Mouse (Mus musculus): Measurements from ENCODE around the gene Twnk. TPM values are rescaled to one million over a fixed set of nuclear protein-coding genes. Genes with fewer than 3 reads are reported as not detected.
"Not testable (repeated sequence)": the region's sequence is repeated elsewhere in the genome, so short reads cannot be mapped to it uniquely, and the experiment has no call there.

Gene Twnk
- polyA plus RNA-seq, 1 experiment from 2014 or later = 19.8 TPM

GRCm38 (mm10) chr19:45028746-45029145 lies 23.3 kb downstream of the Twnk start:
- H3K9ac ChIP-seq = no peak overlapping the region
- peaks cover 51% of the 10 kb centered on the region for H3K36me3 ChIP-seq
- no peak overlapping the region for H3K4me3 ChIP-seq
- H3K27ac ChIP-seq = no peak overlapping the region; the same call in 1 of the 2 replicates
- no peaks in the 10 kb centered on the region for H3K9me3 ChIP-seq
- H3K4me2 ChIP-seq = no peak overlapping the region
- WGBS = 64% methylated on average over 19 of the region's 19 CpGs
- peaks cover 37% of the 10 kb centered on the region for H3K4me1 ChIP-seq
- no peak for ATAC-seq (ENCODE audit: insufficient number of reproducible peaks, low FRiP score, low TSS enrichment, low read depth)
- H3K27me3 ChIP-seq = no peaks in the 10 kb centered on the region

- Histone ChIP-seq H3K4me2 (no peak overlapping the region), H3K27ac (no peak overlapping the region), H3K4me3 (no peak overlapping the region), H3K36me3 (peaks cover 44% of the 10 kb centered on the region), H3K27me3 (no peaks in the 10 kb centered on the region), H3K9me3 (no peaks in the 10 kb centered on the region), H3K9ac (no peak overlapping the region), H3K4me1 (peaks cover 37% of the 10 kb centered on the region)
- WGBS = 53% methylated on average over 9 of the region's 9 CpGs
- no peak for ATAC-seq (ENCODE audit: insufficient number of reproducible peaks, low FRiP score, low TSS enrichment, low read depth)
These were observed 24.1 kb downstream of the Twnk start for GRCm38 (mm10) chr19:45029571-45029970.

- Histone ChIP-seq H3K27ac (no peak overlapping the region), H3K27me3 (no peaks in the 10 kb centered on the region), H3K4me2 (no peak overlapping the region), H3K9me3 (no peaks in the 10 kb centered on the region), H3K4me1 (peaks cover 37% of the 10 kb centered on the region), H3K9ac (no peak overlapping the region), H3K36me3 (peaks cover 39% of the 10 kb centered on the region), H3K4me3 (no peak overlapping the region)
- ATAC-seq (ENCODE audit: insufficient number of reproducible peaks, low FRiP score, low TSS enrichment, low read depth) = no peak
- WGBS = 36% methylated on average over 8 of the region's 8 CpGs
These were observed 24.6 kb downstream of the Twnk start for GRCm38 (mm10) chr19:45030111-45030510.

GRCm38 (mm10) chr19:45030746-45031693 lies 25.6 kb downstream of the Twnk start:
- H3K36me3 ChIP-seq = peaks cover 30% of the 10 kb centered on the region
- H3K27ac ChIP-seq = 0 out of 2 replicates have a peak overlapping the region, but pooled peaks have one; percentile 13
- H3K9ac ChIP-seq = no peak overlapping the region
- no peak for ATAC-seq (ENCODE audit: insufficient number of reproducible peaks, low FRiP score, low TSS enrichment, low read depth)
- peaks cover 1% of the 10 kb centered on the region; the same call in 1 of the 2 replicates for H3K27me3 ChIP-seq
- 40% methylated on average over 20 of the region's 20 CpGs for WGBS
- H3K9me3 ChIP-seq = no peaks in the 10 kb centered on the region
- peaks cover 37% of the 10 kb centered on the region for H3K4me1 ChIP-seq
- H3K4me3 ChIP-seq = peak overlapping the region; percentile 15
- peak overlapping the region; percentile 42 for H3K4me2 ChIP-seq

GRCm38 (mm10) chr19:45031780-45032179 lies 26.3 kb downstream of the Twnk start:
- WGBS = 23% methylated on average over 4 of the region's 4 CpGs
- no peak overlapping the region for H3K4me2 ChIP-seq
- no peak overlapping the region for H3K27ac ChIP-seq
- ATAC-seq (ENCODE audit: insufficient number of reproducible peaks, low FRiP score, low TSS enrichment, low read depth) = peak; percentile 40; the same call in 1 of the 2 replicates
- peaks cover 3% of the 10 kb centered on the region; the same call in 1 of the 2 replicates for H3K27me3 ChIP-seq
- H3K4me1 ChIP-seq = peaks cover 37% of the 10 kb centered on the region
- no peak overlapping the region for H3K9ac ChIP-seq
- H3K4me3 ChIP-seq = no peak overlapping the region
- no peaks in the 10 kb centered on the region for H3K9me3 ChIP-seq
- peaks cover 22% of the 10 kb centered on the region for H3K36me3 ChIP-seq

GRCm38 (mm10) chr19:45032570-45033332 lies 27.3 kb downstream of the Twnk start:
- H3K27ac ChIP-seq = no peak overlapping the region
- H3K9me3 ChIP-seq = no peaks in the 10 kb centered on the region
- H3K36me3 ChIP-seq = peaks cover 13% of the 10 kb centered on the region
- peaks cover 34% of the 10 kb centered on the region for H3K4me1 ChIP-seq
- no peak overlapping the region for H3K4me2 ChIP-seq
- no peak overlapping the region for H3K4me3 ChIP-seq
- ATAC-seq (ENCODE audit: insufficient number of reproducible peaks, low FRiP score, low TSS enrichment, low read depth) = no peak
- WGBS = 48% methylated on average over 17 of the region's 17 CpGs
- H3K27me3 ChIP-seq = peaks cover 3% of the 10 kb centered on the region; the same call in 1 of the 2 replicates
- H3K9ac ChIP-seq = no peak overlapping the region

- Histone ChIP-seq H3K9ac (no peak overlapping the region), H3K9me3 (no peaks in the 10 kb centered on the region), H3K4me2 (no peak overlapping the region), H3K27ac (no peak overlapping the region), H3K4me1 (peaks cover 12% of the 10 kb centered on the region), H3K27me3 (peaks cover 22% of the 10 kb centered on the region), H3K36me3 (no peaks in the 10 kb centered on the region), H3K4me3 (no peak overlapping the region)
- 35% methylated on average over 16 of the region's 16 CpGs for WGBS
- ATAC-seq (ENCODE audit: insufficient number of reproducible peaks, low FRiP score, low TSS enrichment, low read depth) = no peak
These were observed 31.4 kb downstream of the Twnk start for GRCm38 (mm10) chr19:45036867-45037266.

- not testable (repeated sequence) for H3K36me3 ChIP-seq; H3K4me3 ChIP-seq; ATAC-seq (ENCODE audit: insufficient number of reproducible peaks, low FRiP score, low TSS enrichment, low read depth); H3K9me3 ChIP-seq; H3K4me1 ChIP-seq; H3K4me2 ChIP-seq; H3K27ac ChIP-seq; H3K9ac ChIP-seq
- WGBS = 86% methylated on average over 7 of the region's 7 CpGs
- H3K27me3 ChIP-seq = peaks cover 22% of the 10 kb centered on the region
These were observed 32.7 kb downstream of the Twnk start for GRCm38 (mm10) chr19:45038198-45038597.

GRCm38 (mm10) chr19:45040214-45040613 lies 34.8 kb downstream of the Twnk start:
- 44% methylated on average over 13 of the region's 13 CpGs for WGBS

GRCm38 (mm10) chr19:45044389-45044927 lies 39.0 kb downstream of the Twnk start:
- H3K4me1 ChIP-seq = peaks cover 29% of the 10 kb centered on the region
- 67% methylated on average over 11 of the region's 11 CpGs for WGBS
- H3K9ac ChIP-seq = no peak overlapping the region
- no peak overlapping the region for H3K4me2 ChIP-seq
- no peak for ATAC-seq (ENCODE audit: insufficient number of reproducible peaks, low FRiP score, low TSS enrichment, low read depth)
- H3K36me3 ChIP-seq = peaks cover under 1% of the 10 kb centered on the region; the same call in 1 of the 2 replicates
- no peaks in the 10 kb centered on the region for H3K9me3 ChIP-seq
- H3K4me3 ChIP-seq = no peak overlapping the region
- peaks cover 36% of the 10 kb centered on the region for H3K27me3 ChIP-seq
- no peak overlapping the region for H3K27ac ChIP-seq

More at GRCm38 (mm10) chr19:45040214-45040613, 34.8 kb downstream of the Twnk start:
- no peaks in the 10 kb centered on the region for H3K36me3 ChIP-seq
- H3K9ac ChIP-seq = no peak overlapping the region
- H3K27me3 ChIP-seq = peaks cover 33% of the 10 kb centered on the region
- H3K4me2 ChIP-seq = no peak overlapping the region
- no peak overlapping the region for H3K4me3 ChIP-seq
- ATAC-seq (ENCODE audit: insufficient number of reproducible peaks, low FRiP score, low TSS enrichment, low read depth) = no peak
- H3K4me1 ChIP-seq = no peaks in the 10 kb centered on the region
- no peak overlapping the region for H3K27ac ChIP-seq
- no peaks in the 10 kb centered on the region for H3K9me3 ChIP-seq

GRCm38 (mm10) chr19:45045236-45045635 lies 39.8 kb downstream of the Twnk start:
- Histone ChIP-seq H3K4me2 (no peak overlapping the region), H3K9me3 (no peaks in the 10 kb centered on the region), H3K9ac (no peak overlapping the region), H3K27me3 (peaks cover 29% of the 10 kb centered on the region), H3K4me1 (peaks cover 31% of the 10 kb centered on the region), H3K4me3 (no peak overlapping the region), H3K27ac (no peak overlapping the region), H3K36me3 (peaks cover 8% of the 10 kb centered on the region; the same call in 1 of the 2 replicates)
- WGBS = 29% methylated on average over 15 of the region's 15 CpGs
- no peak for ATAC-seq (ENCODE audit: insufficient number of reproducible peaks, low FRiP score, low TSS enrichment, low read depth)

Measured in limb, embryonic 15.5 days (tissue).